Mouse (Mus musculus) adrenal gland, postnatal 25 days (tissue): Measurements from ENCODE around the gene Tmem254b. TPM values are rescaled to one million over a fixed set of nuclear protein-coding genes. Genes with fewer than 3 reads are reported as not detected.
"Not testable (repeated sequence)": the region's sequence is repeated elsewhere in the genome, so short reads cannot be mapped to it uniquely, and the experiment has no call there.

ENCODE experiments used
- DNase-seq: peaks from one replicate; pipeline ENCODE4 v3.0.0; 2021; ENCODE audit warnings: mixed read lengths
- long read RNA-seq: library from polyadenylated mRNA; stranded (forward); transcript quantifications from one replicate; pipeline ENCODE4 v2.0.0, GENCODE M21; 2021
- total RNA-seq: library from RNA; stranded (reverse); gene quantifications from 2 replicates; pipeline ENCODE4 v1.2.3, GENCODE M21; 2021

The Tmem254b gene
- total RNA-seq, result 11.4 and 22.6 TPM in 2 replicates
- long read RNA-seq, transcript Tmem254b-201 (4 exons, 1,447 nt), result major isoform, 23 of 25 reads
- long read RNA-seq, partial matches to known transcripts, result 0 of 25 reads
- long read RNA-seq, other reads (novel, unspliced or antisense), result 2 of 25 reads

DNA sequence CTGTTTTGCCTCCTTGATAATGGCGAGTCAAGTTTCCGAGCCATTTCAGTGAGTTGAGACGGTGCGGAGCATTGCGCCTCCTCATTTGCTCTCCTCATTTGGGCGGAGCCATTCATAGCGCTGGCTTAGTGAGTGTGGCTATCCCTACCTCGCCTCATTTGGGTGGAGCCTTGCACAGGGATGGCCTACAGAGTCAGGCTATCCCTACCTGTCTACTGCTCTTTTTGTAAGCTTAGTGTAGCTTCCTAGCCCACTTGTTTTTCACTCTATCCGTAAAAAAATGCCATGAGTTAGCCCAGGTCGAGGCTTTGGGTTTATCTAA is at the start of gene Tmem254b:
Tmem254b (minus strand) TSS at position 116 of the 322 bp plus-strand sequence.
- not testable (repeated sequence) for DNase-seq

DNA sequence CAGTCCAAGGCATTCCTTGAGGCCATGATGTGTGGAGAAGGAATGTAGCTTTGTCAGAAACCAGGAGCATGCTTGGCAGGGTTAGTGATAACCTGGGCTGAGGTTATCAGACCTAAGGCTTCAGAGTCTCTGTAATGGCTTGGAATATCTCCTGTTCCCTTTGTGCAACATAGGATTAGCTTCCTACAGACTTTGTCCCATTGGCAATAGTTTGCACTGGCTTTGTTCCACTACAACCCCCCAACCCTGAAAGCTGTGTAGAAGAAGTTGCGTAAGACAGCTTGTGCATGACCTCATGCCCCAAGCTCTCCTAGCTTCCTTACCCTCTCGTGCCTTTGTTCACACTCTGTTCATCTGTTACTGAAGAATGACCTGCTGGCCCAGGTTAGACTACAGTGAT is 30.3 kb upstream of the Tmem254b start:
- DNase-seq, result not testable (repeated sequence)

DNA sequence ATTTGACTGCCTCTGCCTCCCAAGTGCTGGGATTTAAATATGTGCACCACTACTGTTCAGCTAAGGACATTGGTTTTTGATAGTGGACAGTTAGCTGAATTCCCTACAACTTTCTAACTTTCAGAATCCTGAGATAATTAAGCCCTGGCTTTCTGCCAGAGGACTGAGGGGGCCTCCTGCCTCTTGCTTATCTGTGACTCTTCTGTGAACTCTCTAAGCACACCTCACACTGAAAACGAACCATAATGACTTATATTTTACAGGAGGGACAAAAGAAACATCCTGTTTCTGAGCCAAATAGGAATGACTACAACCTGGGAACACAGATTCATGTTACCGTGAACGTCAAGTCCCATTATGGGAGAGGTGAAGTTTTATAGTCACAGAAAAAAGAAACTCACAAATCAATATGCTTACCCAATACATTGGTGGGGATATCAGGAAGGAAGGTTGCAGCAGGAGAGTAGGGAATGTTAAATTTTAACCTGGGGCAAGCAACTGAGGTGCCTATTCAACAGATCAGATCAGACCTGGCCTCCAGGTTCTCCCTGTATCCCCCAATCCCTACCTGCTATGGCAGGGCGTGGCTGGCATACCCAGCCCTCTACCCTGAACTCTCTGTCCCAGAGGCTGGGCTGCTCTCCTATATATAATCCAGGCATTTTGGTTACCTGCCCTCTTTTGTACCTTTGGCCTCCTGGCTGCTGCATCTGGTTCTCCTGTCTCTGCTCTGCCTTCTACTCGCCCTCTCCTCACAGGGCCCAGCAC is 9.6 kb upstream of the Tmem254b start:
- DNase-seq, result not testable (repeated sequence)

DNA sequence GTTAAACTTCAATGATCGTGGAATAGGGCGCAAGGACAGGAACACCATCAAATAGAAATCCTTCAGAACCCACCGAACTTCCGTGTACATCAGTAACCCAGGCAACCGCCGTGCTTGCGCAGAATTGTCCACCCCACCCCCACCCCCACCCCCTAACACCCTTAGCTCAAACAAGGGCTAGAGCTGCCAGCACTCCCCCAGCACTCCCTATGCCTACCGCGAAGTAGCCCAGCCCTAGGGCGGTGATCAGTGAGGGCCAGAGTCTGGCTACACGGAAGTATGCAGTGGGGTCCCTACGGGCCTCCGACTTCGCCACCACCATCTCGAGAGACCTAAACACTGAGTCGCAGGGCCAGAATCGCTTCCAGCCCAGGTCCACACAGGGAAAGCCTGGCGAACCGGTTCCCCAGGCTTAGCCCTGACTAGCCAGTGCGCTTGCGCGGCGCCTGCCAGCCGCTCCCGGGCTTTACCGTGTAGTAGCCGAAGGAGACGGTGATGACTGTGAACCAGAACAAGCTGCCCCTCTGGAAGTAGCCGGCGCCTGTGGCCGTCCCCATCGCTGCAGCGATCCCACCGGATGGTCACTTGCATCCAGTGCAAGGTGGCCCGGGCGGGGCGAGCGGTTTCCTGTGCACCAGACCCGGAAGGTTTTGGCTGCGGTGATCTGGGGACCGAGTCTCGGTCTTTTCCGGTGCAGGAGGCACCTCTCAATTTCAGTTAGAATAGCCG is 480 bp downstream of the Tmem254b start:
- DNase-seq, result not testable (repeated sequence)

DNA sequence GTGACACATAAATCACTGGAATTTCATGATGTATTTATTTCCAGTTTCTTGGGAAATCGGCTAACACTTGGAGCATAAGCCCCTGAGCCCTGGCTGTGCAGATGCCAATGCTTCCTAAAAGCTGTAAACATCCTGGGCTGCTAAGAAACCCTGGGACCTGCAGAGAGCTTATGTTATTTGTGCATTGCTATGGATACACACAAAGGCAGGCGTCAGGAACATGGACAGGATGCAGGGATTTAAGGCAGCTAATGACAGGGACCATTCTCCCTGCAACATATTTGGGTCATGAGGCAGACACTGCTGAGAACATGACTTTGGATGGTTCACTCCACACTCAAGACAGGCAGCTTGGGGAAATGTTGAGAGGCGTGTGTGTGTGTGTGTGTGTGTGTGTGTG is 9.0 kb downstream of the Tmem254b start:
- not testable (repeated sequence) for DNase-seq

DNA sequence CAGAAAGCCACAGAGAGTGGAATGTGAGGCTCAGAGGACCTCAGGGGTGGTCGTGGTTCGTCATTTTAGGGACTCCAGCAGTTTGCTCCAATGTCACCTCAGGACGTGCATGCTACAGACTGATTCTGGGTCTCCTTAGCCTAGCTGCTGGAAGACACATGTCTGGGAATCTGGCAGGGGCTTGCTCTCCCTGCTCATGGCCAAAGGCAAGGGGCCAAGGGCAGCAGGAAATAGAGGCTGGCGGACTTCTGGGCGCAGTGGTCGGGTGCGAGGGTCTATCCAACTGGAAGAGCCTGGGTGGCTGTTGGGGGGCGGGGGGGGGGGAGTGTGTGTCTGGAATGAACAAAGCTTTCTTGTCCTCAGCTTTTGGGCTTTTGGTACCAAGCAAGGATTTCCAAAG is 18.5 kb downstream of the Tmem254b start:
- not testable (repeated sequence) for DNase-seq

DNA sequence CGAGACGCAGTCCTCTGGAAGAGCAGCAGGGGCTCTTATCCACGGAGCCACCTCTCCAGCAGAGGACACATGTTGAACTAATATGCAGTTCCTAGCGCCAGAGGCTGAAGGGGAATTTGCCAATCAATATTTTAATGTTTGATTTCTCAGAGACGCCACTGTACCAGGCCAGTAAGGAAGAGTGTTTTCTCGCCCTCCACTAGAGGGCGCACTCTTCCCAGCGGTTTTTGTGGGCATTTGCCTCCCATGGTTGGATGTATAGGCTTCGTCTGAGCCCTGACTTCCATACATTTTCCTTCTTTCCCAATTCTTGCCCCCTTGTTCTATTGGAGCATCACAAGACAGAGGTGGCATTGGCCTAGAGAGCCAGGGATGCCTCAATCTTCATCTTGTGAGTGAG is 20.2 kb downstream of the Tmem254b start:
- DNase-seq, result not testable (repeated sequence)

DNA sequence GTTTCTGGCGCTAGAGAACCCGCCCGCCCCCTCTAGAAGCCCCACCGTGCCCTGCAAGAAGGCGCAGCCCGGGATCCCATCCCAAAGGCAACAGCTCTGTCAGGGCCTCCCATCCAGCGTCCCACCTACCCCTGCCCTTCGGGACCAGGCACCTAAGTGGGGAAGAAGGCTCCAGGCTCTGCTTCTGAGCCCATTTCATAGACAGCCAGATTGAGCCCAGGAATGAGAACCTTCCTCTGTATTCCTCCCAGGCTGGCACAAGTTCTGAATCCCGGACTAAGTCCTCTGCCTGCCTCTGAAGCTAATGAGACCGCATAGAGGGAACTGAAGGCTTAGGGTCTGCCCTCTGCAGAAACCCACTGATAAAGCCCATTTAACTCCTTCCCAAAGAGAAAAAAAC is 24.5 kb downstream of the Tmem254b start, which contains the start of gene Plac9b:
Plac9b (minus strand) TSS at position 101 of the 400 bp plus-strand sequence.
- not testable (repeated sequence) for DNase-seq

DNA sequence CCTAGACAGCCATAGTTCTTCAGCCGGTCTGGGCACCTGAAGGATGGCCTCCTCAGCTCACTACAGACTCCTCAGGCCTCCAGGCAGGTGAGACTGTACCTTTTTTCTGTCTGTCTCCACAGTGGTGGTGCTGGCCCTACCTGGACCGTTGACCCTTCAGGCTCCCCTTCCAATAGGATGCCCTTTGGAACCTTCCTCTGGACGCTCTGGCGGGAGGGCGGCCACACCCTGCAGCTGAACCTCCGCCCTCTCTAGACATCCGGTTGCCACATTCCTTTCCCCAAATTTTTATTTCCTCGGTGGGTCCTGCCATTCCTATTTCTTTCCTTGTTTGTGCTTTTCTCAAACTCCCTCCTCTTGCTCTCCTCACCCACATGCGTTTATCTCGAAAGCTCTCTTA is 25.2 kb downstream of the Tmem254b start:
- DNase-seq, result not testable (repeated sequence)

DNA sequence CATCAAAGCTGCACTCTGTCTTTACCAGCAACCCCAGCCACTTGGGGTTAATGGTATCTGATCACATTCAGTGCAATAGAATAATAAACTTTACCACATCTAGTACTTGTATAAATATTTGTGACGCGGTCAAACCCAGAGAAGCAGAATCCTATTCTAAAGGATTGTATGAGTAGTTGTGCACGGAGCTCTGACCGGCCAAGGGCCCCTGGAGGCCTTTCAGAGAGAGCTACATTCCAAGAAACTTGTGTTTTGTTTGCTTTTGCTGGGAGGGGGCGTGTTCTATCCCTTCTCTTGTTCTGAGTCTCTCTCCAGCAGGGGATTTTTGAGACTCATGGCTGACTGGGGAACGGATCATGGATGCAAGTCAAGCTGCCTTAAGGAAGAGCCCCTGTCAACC is 31.8 kb downstream of the Tmem254b start:
- DNase-seq, result not testable (repeated sequence)

DNA sequence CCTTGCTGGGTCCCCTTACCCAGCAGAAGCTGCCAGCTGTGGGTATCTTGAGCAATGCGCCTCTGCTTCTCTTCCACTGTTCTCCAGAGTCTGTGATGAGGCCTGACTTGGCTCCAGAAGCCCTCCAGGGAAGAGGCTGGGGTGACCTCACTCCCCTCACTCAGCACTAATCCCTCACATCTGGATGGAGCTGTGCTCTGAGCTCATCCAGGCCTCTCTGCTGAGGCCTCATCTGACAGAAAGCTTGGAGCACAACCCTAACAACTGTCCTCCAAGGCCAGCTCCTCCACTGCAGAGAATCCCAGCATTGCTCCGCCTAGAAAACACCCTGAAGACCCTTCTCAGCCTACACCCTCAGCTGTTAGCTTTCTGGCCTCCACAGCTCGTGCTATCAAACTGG is 32.9 kb downstream of the Tmem254b start:
- not testable (repeated sequence) for DNase-seq

DNA sequence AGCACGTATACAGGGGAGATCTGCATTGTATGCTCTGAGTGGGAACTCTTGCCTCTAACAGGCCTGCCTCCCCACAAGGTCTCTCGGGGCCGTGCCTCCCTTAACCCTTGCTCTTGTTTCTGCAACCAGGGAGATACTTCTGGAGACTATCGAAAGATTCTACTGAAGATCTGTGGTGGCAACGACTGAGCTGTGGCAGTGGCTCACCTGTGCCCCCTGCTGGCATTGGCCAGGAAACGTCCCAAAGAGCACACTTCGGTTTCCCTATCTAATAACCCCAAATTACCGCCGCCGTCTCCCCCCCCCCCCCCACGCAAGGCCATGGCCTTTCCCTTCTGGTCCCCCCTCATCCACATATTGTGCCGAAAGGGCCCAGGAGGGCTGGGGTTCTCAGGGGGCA is 41.6 kb downstream of the Tmem254b start:
- not testable (repeated sequence) for DNase-seq

DNA sequence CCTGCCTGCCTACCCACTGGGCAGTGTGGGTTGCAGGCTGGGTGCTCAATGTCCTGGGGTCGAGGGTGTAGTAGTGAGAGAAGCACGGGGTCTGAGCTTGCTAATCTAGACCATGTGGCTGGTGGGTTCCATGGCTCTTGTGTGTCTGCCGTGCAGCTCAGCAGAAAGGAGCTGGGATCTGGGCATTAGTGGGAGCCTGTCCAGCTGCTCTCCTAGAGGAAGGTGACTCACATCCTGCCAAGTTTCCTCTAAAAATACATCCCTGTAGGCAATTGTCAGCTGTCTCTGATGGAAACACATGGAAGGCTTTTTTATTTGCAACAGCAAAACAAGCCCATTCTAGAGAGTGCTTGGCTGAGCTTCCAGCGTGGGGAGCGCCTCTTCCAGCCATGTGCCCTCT is 44.4 kb downstream of the Tmem254b start:
- DNase-seq, result not testable (repeated sequence)

DNA sequence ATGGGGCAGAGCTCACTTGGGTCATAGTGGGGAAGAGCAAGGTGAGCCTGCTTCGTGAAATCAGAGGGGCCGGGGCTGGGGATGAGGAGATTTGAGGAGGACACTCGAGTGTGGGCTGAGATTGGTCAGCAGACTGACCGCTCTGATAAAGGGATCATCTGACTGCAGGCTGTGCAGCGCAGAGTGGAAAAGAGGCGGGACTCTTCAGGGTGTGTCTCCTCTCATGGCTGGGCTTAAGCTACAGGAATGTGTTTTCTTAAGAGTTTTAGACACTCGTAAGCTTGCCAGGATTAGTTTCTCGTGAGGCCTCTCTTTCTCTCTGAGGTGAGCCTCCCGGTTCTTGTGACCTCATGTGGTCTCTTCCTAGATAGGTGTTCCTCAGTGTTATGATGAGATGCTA is 45.7 kb downstream of the Tmem254b start:
- not testable (repeated sequence) for DNase-seq

DNA sequence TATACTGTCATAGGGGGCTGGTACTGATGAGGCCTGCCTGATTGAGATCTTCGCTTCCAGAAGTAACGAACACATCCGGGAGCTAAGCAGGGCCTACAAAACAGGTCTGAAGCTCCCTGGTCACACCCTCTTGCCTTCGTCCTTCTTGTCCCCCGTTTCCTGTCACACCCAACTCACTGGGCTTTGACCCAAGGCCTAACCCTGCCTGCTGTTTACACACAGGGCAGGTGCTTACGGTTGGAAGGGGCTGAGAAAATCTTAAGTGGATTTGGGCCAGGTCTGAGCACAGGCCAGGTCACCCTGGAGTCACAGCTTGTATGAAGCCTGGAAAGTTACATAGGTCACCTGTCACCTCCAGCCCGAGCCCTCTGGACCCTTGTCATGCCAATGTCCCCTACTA is 50.8 kb downstream of the Tmem254b start:
- DNase-seq, result not testable (repeated sequence)

Other genes with a start within 250 kb of the Tmem254b start
- 0.15 and 0.81 TPM in 2 replicates for gene Duxbl1, start 228.5 kb downstream of the Tmem254b start, total RNA-seq
- gene Gm9780, start 164.3 kb downstream of the Tmem254b start, total RNA-seq, result 6.6 and 6.7 TPM in 2 replicates
- 3.7 and 21.0 TPM in 2 replicates for gene Tmem254c, start 139.7 kb downstream of the Tmem254b start, total RNA-seq
- gene Cphx2, start 125.5 kb downstream of the Tmem254b start, total RNA-seq, result not detected in 2 replicates
- gene Cphx3, start 124.7 kb downstream of the Tmem254b start, total RNA-seq, result not detected in 2 replicates
- not detected in 2 replicates for gene Duxbl2, start 88.7 kb downstream of the Tmem254b start, total RNA-seq
- 21.1 and 31.2 TPM in 2 replicates for gene Plac9b, start 24.6 kb downstream of the Tmem254b start, total RNA-seq
- 1.1 TPM in 1 of 2 replicates, not detected in the other for gene Duxbl3, start 50.9 kb upstream of the Tmem254b start, total RNA-seq